Mouse (Mus musculus): ENCODE measurements around the gene Zdhhc1. TPM values are rescaled to one million over a fixed set of nuclear protein-coding genes. Genes with fewer than 3 reads are reported as not detected.

Zdhhc1 gene
- polyA plus RNA-seq, 1 experiment, result not detected

GRCm38 (mm10) chr8:105521061-105521460, 24.4 kb upstream of the Zdhhc1 start:
- no peak for TF ChIP-seq CTCF (IDR thresholded peaks at IDR 0.05; ENCODE audit: insufficient read depth, low read depth, low read length)
- TF ChIP-seq POLR2A (IDR thresholded peaks at IDR 0.05; ENCODE audit: insufficient read depth, low read depth, low read length), result no peak
- Histone ChIP-seq H3K4me1 (ENCODE audit: control insufficient read depth, insufficient read depth, low read length) (peaks cover 13% of the 10 kb centered on the region), H3K27ac (ENCODE audit: insufficient read depth, low read depth, low read length) (no peak overlapping the region), H3K4me3 (ENCODE audit: insufficient read depth, low read depth, low read length) (no peak overlapping the region)
- WGBS, result 11% methylated on average over 3 of the region's 3 CpGs

- H3K27ac ChIP-seq (ENCODE audit: insufficient read depth, low read depth, low read length), result no peak overlapping the region
- H3K4me1 ChIP-seq (ENCODE audit: control insufficient read depth, insufficient read depth, low read length), result peaks cover 14% of the 10 kb centered on the region
- TF ChIP-seq POLR2A (IDR thresholded peaks at IDR 0.05; ENCODE audit: insufficient read depth, low read depth, low read length) (no peak), CTCF (IDR thresholded peaks at IDR 0.05; ENCODE audit: insufficient read depth, low read depth, low read length) (no peak)
- no peak overlapping the region for H3K4me3 ChIP-seq (ENCODE audit: insufficient read depth, low read depth, low read length)
- WGBS, result 69% methylated on average over 5 of the region's 5 CpGs
These were observed 23.8 kb upstream of the Zdhhc1 start for GRCm38 (mm10) chr8:105520521-105520920.

- no peak overlapping the region for H3K4me3 ChIP-seq (ENCODE audit: insufficient read depth, low read depth, low read length)
- H3K27ac ChIP-seq (ENCODE audit: insufficient read depth, low read depth, low read length), result no peak overlapping the region
- 30% methylated on average over 2 of the region's 2 CpGs for WGBS
- no peak for TF ChIP-seq POLR2A (IDR thresholded peaks at IDR 0.05; ENCODE audit: insufficient read depth, low read depth, low read length)
- TF ChIP-seq CTCF (IDR thresholded peaks at IDR 0.05; ENCODE audit: insufficient read depth, low read depth, low read length), result no peak
- H3K4me1 ChIP-seq (ENCODE audit: control insufficient read depth, insufficient read depth, low read length), result peaks cover 14% of the 10 kb centered on the region
These were observed 22.9 kb upstream of the Zdhhc1 start for GRCm38 (mm10) chr8:105519591-105519990.

- TF ChIP-seq CTCF (IDR thresholded peaks at IDR 0.05; ENCODE audit: insufficient read depth, low read depth, low read length), result no peak
- TF ChIP-seq POLR2A (IDR thresholded peaks at IDR 0.05; ENCODE audit: insufficient read depth, low read depth, low read length), result no peak
- WGBS, result 3% methylated on average over 66 of the region's 68 CpGs
- Histone ChIP-seq H3K4me1 (ENCODE audit: control insufficient read depth, insufficient read depth, low read length) (peaks cover 14% of the 10 kb centered on the region), H3K27ac (ENCODE audit: insufficient read depth, low read depth, low read length) (no peak within 1 kb of the TSS), H3K4me3 (ENCODE audit: insufficient read depth, low read depth, low read length) (peak within 1 kb of the TSS; percentile 19)
These were observed 22.0 kb upstream of the Zdhhc1 start, which contains the start of gene Hsd11b2 for GRCm38 (mm10) chr8:105518436-105519313. Hsd11b2 (plus strand) TSS chr8:105518755.

GRCm38 (mm10) chr8:105517346-105517745, 20.6 kb upstream of the Zdhhc1 start:
- TF ChIP-seq CTCF (IDR thresholded peaks at IDR 0.05; ENCODE audit: insufficient read depth, low read depth, low read length), result no peak
- no peak for TF ChIP-seq POLR2A (IDR thresholded peaks at IDR 0.05; ENCODE audit: insufficient read depth, low read depth, low read length)
- H3K27ac ChIP-seq (ENCODE audit: insufficient read depth, low read depth, low read length), result no peak overlapping the region
- peaks cover 14% of the 10 kb centered on the region for H3K4me1 ChIP-seq (ENCODE audit: control insufficient read depth, insufficient read depth, low read length)
- 65% methylated on average over 8 of the region's 8 CpGs for WGBS
- H3K4me3 ChIP-seq (ENCODE audit: insufficient read depth, low read depth, low read length), result no peak overlapping the region

GRCm38 (mm10) chr8:105516018-105516645, 19.4 kb upstream of the Zdhhc1 start:
- no peak overlapping the region for H3K27ac ChIP-seq (ENCODE audit: insufficient read depth, low read depth, low read length)
- no peak for TF ChIP-seq POLR2A (IDR thresholded peaks at IDR 0.05; ENCODE audit: insufficient read depth, low read depth, low read length)
- TF ChIP-seq CTCF (IDR thresholded peaks at IDR 0.05; ENCODE audit: insufficient read depth, low read depth, low read length), result peak; percentile 71
- H3K4me3 ChIP-seq (ENCODE audit: insufficient read depth, low read depth, low read length), result no peak overlapping the region
- peaks cover 14% of the 10 kb centered on the region for H3K4me1 ChIP-seq (ENCODE audit: control insufficient read depth, insufficient read depth, low read length)
- WGBS, result 14% methylated on average over 12 of the region's 12 CpGs

- TF ChIP-seq POLR2A (IDR thresholded peaks at IDR 0.05; ENCODE audit: insufficient read depth, low read depth, low read length) (no peak), CTCF (IDR thresholded peaks at IDR 0.05; ENCODE audit: insufficient read depth, low read depth, low read length) (no peak)
- Histone ChIP-seq H3K4me1 (ENCODE audit: control insufficient read depth, insufficient read depth, low read length) (peaks cover 14% of the 10 kb centered on the region), H3K4me3 (ENCODE audit: insufficient read depth, low read depth, low read length) (no peak overlapping the region), H3K27ac (ENCODE audit: insufficient read depth, low read depth, low read length) (no peak overlapping the region)
- 81% methylated on average over 5 of the region's 5 CpGs for WGBS
These were observed 18.0 kb upstream of the Zdhhc1 start for GRCm38 (mm10) chr8:105514656-105515055.

GRCm38 (mm10) chr8:105514194-105514593, 17.5 kb upstream of the Zdhhc1 start:
- TF ChIP-seq CTCF (IDR thresholded peaks at IDR 0.05; ENCODE audit: insufficient read depth, low read depth, low read length) (no peak), POLR2A (IDR thresholded peaks at IDR 0.05; ENCODE audit: insufficient read depth, low read depth, low read length) (no peak)
- Histone ChIP-seq H3K4me1 (ENCODE audit: control insufficient read depth, insufficient read depth, low read length) (peaks cover 14% of the 10 kb centered on the region), H3K27ac (ENCODE audit: insufficient read depth, low read depth, low read length) (no peak overlapping the region), H3K4me3 (ENCODE audit: insufficient read depth, low read depth, low read length) (no peak overlapping the region)
- WGBS, result 96% methylated on average over 6 of the region's 6 CpGs

All from olfactory bulb, adult 2 months (tissue).